Mouse (Mus musculus): ENCODE data around the gene Mon1b.

DNA sequence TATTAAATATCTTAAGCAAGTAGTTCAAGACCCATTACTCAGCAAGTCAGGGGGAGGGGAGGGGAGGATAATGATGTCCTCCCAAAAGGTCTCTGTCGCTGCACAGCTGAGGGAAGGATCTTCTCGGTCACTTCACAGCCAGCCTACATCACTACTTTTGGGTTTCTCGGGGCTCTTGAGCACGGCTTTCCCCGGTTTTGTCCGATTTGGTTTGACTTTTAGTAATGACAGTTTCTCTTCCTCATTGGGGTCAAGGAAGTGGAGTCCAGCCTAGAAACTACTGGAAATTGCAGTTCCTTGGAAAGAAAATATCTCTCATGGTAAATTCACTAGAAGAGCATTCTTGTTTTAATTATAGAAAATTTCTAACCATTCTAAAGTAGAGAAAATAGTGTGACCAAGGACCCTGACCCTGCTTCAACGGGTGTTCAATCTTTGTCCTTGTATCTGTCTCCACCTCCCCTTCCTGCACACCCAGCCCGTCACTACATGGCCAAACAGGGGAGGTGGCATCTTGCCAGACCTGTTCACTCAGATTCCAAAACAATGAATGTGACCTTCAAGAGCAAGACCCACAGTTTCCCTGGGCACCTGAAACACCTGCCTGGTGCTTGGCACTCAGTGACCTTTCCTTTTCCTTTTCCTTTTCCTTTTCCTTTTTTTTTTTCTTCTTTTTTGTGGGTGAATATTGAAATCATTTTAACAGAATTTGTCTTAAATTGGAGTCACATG is 8.3 kb downstream of the Mon1b start:
- TF ChIP-seq CTCF (conservative IDR thresholded peaks at IDR 0.05; ENCODE audit: low read length) (no peak), POU5F1 (IDR thresholded peaks at IDR 0.05; ENCODE audit: borderline replicate concordance, low read length) (no peak), NANOG (IDR thresholded peaks at IDR 0.05; ENCODE audit: borderline replicate concordance, low read length) (no peak)

Data from E14TG2a.4 (cell line).